Mouse (Mus musculus) kidney, embryonic 16.5 days (tissue): Measurements from ENCODE around the gene Tnrc6c. TPM values are rescaled to one million over a fixed set of nuclear protein-coding genes. Genes with fewer than 3 reads are reported as not detected.

ENCODE experiments used
- ATAC-seq: fragments of 200-750 bp; cut with Nextera tagmentation; 2 replicates; pipeline ENCODE4 v1.8.0; 2017; ENCODE audit warnings: moderate TSS enrichment; ENCODE audit not compliant: low FRiP score, low TSS enrichment
- H3K27ac ChIP-seq: fragments of 300-500 bp; sonication (generic); 2 replicates; pipeline ENCODE4 v1.5.1; 2014; ENCODE audit warnings: low read length
- H3K27me3 ChIP-seq: fragments of 300-500 bp; sonication (generic); 2 replicates; pipeline ENCODE4 v1.6.1; 2014; ENCODE audit warnings: low read length, control low read depth, mixed read lengths; ENCODE audit not compliant: insufficient read depth
- H3K36me3 ChIP-seq: fragments of 300-500 bp; sonication (generic); 2 replicates; pipeline ENCODE4 v1.6.1; 2014; ENCODE audit warnings: low read length, control low read depth, mixed read lengths; ENCODE audit not compliant: insufficient read depth
- H3K4me1 ChIP-seq: fragments of 300-500 bp; sonication (generic); 2 replicates; pipeline ENCODE4 v1.6.1; 2014; ENCODE audit warnings: low read length, control low read depth, mixed read lengths; ENCODE audit not compliant: insufficient read depth
- H3K4me2 ChIP-seq: fragments of 300-500 bp; sonication (generic); replicated peaks from 2 replicates; pipeline ENCODE4 v1.6.1; 2014; ENCODE audit warnings: low read depth, low read length
- H3K4me3 ChIP-seq: fragments of 300-500 bp; sonication (generic); 2 replicates; pipeline ENCODE4 v1.5.1; 2014; ENCODE audit warnings: mild to moderate bottlenecking, low read length
- H3K9ac ChIP-seq: fragments of 300-500 bp; sonication (generic); replicated peaks from 2 replicates; pipeline ENCODE4 v1.6.1; 2014; ENCODE audit warnings: low read length
- H3K9me3 ChIP-seq: fragments of 300-500 bp; sonication (generic); 2 replicates; pipeline ENCODE4 v1.6.1; 2016; ENCODE audit warnings: low read length, control low read depth
- WGBS: fragments of 180-500 bp; shearing (Covaris S2); extraction: QIAGEN DNeasy Blood & Tissue Kit; methylation state at CpG from one replicate; pipeline ENCODE4 v1.1.7; 2014; 5-methylcytosine and 5-hydroxymethylcytosine counted together
- polyA plus RNA-seq: library from polyadenylated mRNA; unstranded; fragments of >200 nt; fragmentation: Nextera tagmentation; extraction: Ambion mirVana; gene quantifications from 2 replicates; pipeline ENCODE4 v1.2.1, GENCODE M21; 2015

Tnrc6c gene
- polyA plus RNA-seq, 1 experiment from 2014 or later: 9.1 TPM

GRCm38 (mm10) chr11:117650721-117651644, 3.1 kb upstream of the Tnrc6c start:
- no peaks in the 10 kb centered on the region for H3K9me3 ChIP-seq
- WGBS: 80% methylated on average over 13 of the region's 13 CpGs
- no peak for ATAC-seq
- no peak overlapping the region for H3K27ac ChIP-seq
- peaks cover 8% of the 10 kb centered on the region for H3K4me1 ChIP-seq
- H3K36me3 ChIP-seq: no peaks in the 10 kb centered on the region
- H3K4me2 ChIP-seq: no peak overlapping the region
- no peak overlapping the region for H3K4me3 ChIP-seq
- H3K9ac ChIP-seq: no peak overlapping the region
- peaks cover 18% of the 10 kb centered on the region for H3K27me3 ChIP-seq

GRCm38 (mm10) chr11:117652907-117653306, 1.2 kb upstream of the Tnrc6c start:
- H3K4me1 ChIP-seq: peaks cover 14% of the 10 kb centered on the region
- peak overlapping the region; percentile 85 for H3K4me3 ChIP-seq
- ATAC-seq: no peak
- H3K27me3 ChIP-seq: peaks cover 18% of the 10 kb centered on the region
- no peak overlapping the region for H3K27ac ChIP-seq
- H3K9ac ChIP-seq: no peak overlapping the region
- no peaks in the 10 kb centered on the region for H3K9me3 ChIP-seq
- WGBS: 71% methylated on average over 3 of the region's 3 CpGs
- peak overlapping the region; percentile 93 for H3K4me2 ChIP-seq
- H3K36me3 ChIP-seq: no peaks in the 10 kb centered on the region

DNA sequence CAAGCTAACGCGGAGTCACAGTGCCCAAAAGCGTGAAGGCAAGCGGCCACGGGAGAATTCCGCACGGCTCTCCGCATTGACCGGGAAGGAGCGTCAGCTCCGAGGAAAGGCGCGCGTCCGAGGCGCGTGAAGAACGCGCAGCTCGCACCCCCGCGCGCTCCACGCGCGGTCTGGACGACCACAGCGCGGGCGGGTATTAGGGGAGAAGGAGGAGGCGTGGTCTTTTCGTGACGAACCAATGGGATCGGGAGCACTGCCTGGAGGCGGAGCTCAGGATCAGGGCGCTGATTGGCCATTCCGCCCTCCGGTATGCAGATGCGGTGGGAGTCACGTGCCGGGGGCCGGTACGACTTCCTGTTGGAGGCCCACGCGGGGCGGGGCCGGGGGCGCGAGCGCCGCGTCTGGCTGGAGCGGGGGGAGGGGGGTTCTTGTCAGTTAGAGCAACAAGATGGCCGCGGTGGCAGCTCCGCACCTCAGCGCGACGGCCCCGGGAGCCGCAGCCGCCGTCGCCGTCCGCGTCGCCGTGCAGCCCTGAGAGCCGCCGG, 363 bp downstream of the Tnrc6c start:
- H3K27ac ChIP-seq: peak overlapping the region; percentile 91
- peaks cover 18% of the 10 kb centered on the region for H3K27me3 ChIP-seq
- ATAC-seq: peak; percentile 97
- peak overlapping the region; percentile 85 for H3K4me3 ChIP-seq
- H3K9me3 ChIP-seq: no peaks in the 10 kb centered on the region
- WGBS: 1% methylated on average over 61 of the region's 71 CpGs
- no peaks in the 10 kb centered on the region for H3K36me3 ChIP-seq
- peaks cover 21% of the 10 kb centered on the region for H3K4me1 ChIP-seq
- H3K4me2 ChIP-seq: peak overlapping the region; percentile 96
- peak overlapping the region; percentile 97 for H3K9ac ChIP-seq

DNA sequence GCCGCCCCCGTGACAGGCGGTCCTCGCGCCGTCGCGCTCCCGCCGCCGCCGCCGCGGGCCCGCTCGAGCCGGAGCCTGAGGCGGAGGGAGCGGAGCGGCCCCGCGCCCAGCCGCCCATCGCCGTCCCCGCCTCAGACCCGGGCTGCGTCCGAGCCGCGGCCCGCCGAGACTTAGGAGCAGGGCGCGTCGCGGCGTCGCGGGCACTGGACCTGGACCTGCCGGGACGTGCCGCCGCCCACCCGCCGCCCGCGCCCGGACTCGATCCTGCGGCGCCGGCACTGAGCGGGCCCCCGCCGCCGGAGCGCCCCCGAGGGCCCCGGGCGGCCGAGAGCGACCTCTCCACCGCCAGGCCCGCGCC, 824 bp downstream of the Tnrc6c start:
- Histone ChIP-seq H3K27me3 (peaks cover 18% of the 10 kb centered on the region), H3K9ac (peak overlapping the region; percentile 97), H3K4me1 (peaks cover 21% of the 10 kb centered on the region), H3K4me3 (peak overlapping the region; percentile 85), H3K4me2 (peak overlapping the region; percentile 96), H3K9me3 (no peaks in the 10 kb centered on the region), H3K36me3 (no peaks in the 10 kb centered on the region), H3K27ac (peak overlapping the region; percentile 91)
- 2% methylated on average over 32 of the region's 66 CpGs for WGBS
- ATAC-seq: peak; percentile 74

GRCm38 (mm10) chr11:117655292-117656076, 1.4 kb downstream of the Tnrc6c start:
- under 1% methylated on average over 79 of the region's 80 CpGs for WGBS
- Histone ChIP-seq H3K4me1 (peaks cover 21% of the 10 kb centered on the region), H3K4me2 (peak overlapping the region; percentile 96), H3K27me3 (peaks cover 18% of the 10 kb centered on the region), H3K36me3 (no peaks in the 10 kb centered on the region), H3K9ac (peak overlapping the region; percentile 97), H3K4me3 (peak overlapping the region; percentile 85), H3K27ac (peak overlapping the region; percentile 91), H3K9me3 (no peaks in the 10 kb centered on the region)
- no peak; the same call in 1 of the 2 replicates for ATAC-seq

- Histone ChIP-seq H3K9ac (peak overlapping the region; percentile 97), H3K27me3 (peaks cover 18% of the 10 kb centered on the region), H3K36me3 (no peaks in the 10 kb centered on the region), H3K9me3 (no peaks in the 10 kb centered on the region), H3K4me3 (peak overlapping the region; percentile 85), H3K4me2 (peak overlapping the region; percentile 96), H3K27ac (no peak overlapping the region), H3K4me1 (peaks cover 21% of the 10 kb centered on the region)
- no peak for ATAC-seq
- WGBS: 10% methylated on average over 10 of the region's 10 CpGs
Observed at GRCm38 (mm10) chr11:117656077-117656401, 1.9 kb downstream of the Tnrc6c start.

DNA sequence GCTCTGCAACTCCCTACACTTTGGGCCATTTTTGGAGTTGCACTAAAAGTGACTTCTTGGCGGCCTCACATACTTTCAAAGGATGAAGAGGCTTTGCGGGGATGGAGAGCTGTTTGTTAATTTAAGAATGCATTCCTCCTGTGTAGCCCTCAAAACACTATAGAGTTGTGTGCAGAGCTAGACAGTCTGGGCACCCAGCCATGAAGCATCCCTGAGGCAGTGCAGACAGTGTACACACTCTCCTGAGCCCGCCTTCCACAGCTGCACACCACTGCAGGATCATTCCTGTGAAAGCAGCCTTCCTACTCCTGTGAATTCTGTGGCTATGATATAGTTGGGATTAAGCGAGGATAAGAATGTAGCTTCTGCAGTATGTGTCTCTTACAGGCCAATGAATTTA, 4.9 kb downstream of the Tnrc6c start:
- Histone ChIP-seq H3K4me3 (no peak overlapping the region), H3K27ac (0 out of 2 replicates have a peak overlapping the region, but pooled peaks have one; percentile 15), H3K9me3 (no peaks in the 10 kb centered on the region), H3K36me3 (no peaks in the 10 kb centered on the region), H3K9ac (no peak overlapping the region), H3K27me3 (no peaks in the 10 kb centered on the region), H3K4me1 (peaks cover 14% of the 10 kb centered on the region), H3K4me2 (no peak overlapping the region)
- ATAC-seq: no peak
- WGBS: 58% methylated on average over 4 of the region's 4 CpGs

DNA sequence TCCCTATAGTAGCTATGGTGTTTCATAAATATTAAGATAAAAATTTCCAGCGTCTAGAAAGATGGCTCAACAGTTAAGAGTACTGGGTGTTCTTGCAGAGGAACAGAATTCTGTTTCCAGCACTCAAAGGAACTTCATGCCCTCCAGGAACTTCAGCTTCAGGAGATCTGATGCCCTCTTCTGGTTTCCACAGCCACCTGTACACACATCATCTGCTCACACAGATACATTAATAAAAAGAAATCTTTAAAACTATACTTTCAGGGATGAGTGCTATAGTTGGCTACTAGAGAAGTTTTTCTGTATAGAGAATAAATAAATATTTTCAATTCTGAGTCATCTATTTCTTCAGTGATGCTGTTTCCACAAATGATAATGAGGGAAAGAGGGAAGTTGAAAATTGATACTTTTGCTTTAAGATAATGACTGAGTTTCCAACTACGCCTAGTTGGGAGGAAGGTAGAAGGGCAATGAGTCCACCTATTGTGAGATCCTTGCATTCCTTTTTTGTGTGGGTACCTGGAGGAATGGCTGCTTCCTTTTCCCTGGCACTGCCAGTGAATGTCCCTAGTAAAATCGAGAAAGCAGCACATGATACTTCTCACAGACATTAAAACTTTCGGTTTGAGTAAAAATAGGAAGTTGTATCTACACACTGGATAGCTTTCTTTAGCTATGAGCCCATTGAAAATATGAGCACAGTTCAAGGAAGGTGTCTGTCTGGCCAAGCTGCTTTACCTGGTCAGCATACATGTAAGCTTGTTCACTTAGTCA, 9.1 kb downstream of the Tnrc6c start:
- ATAC-seq: no peak
- 76% methylated on average over 4 of the region's 4 CpGs for WGBS
- peaks cover 25% of the 10 kb centered on the region for H3K4me1 ChIP-seq
- no peak overlapping the region for H3K27ac ChIP-seq
- H3K4me3 ChIP-seq: no peak overlapping the region
- no peaks in the 10 kb centered on the region for H3K9me3 ChIP-seq
- no peaks in the 10 kb centered on the region for H3K27me3 ChIP-seq
- no peak overlapping the region for H3K4me2 ChIP-seq
- no peaks in the 10 kb centered on the region for H3K36me3 ChIP-seq
- H3K9ac ChIP-seq: no peak overlapping the region

DNA sequence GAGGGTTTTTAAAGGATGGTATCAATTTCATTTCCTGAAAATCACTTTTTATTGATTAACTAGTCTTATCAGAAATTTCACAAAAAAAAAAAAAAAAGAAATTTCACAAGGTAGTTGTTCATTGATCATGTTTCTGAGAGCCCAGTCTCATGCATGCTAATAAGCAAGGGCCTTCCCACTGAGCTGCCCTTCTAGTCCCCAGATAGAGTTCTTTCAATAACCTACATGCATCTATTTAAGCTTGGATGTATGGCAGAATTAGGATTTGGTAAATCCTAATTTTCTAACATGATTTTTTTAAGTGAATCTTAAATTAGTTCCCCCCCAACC, 9.7 kb downstream of the Tnrc6c start:
- peaks cover 24% of the 10 kb centered on the region for H3K4me1 ChIP-seq
- H3K27ac ChIP-seq: no peak overlapping the region
- no peaks in the 10 kb centered on the region for H3K36me3 ChIP-seq
- no peaks in the 10 kb centered on the region for H3K9me3 ChIP-seq
- no peak overlapping the region for H3K4me3 ChIP-seq
- no peaks in the 10 kb centered on the region for H3K27me3 ChIP-seq
- no peak for ATAC-seq
- no peak overlapping the region for H3K9ac ChIP-seq
- H3K4me2 ChIP-seq: no peak overlapping the region
